Mouse (Mus musculus): ENCODE measurements at regions not wholly inside any gene's neighbourhood (a gene's known extent, or its start where the extent isn't known, plus 50 kb on each side); places are given as distances from the start of the nearest gene placed in this dataset.

DNA sequence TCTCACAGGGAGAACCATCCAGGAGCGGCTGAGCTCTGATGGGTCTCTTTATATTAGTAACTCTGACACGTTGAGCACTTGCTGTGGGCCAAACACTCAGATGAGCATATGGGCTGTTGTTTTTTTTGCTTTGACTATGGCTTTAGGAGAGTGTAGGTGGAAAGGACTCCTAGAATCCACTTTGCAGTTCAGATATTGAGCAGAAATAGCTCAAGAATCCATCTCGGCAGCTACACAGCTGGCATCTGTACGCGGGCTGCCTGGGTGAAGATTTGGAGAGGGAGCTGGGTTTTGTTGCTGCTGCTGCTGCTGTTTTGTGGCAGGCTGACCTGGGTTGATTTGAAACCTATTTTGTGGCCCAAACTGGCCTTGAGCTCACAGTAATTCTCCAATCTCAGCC is 281.0 kb downstream of the Rps24 start:
- WGBS = 89% methylated on average over 5 of the region's 5 CpGs
- no peak for TF ChIP-seq POLR2A (IDR thresholded peaks at IDR 0.05; ENCODE audit: low read depth, low read length)
- TF ChIP-seq CTCF (IDR thresholded peaks at IDR 0.05; ENCODE audit: extremely low read depth, insufficient read length, insufficient replicate concordance, low read depth, low read length) = no peak

DNA sequence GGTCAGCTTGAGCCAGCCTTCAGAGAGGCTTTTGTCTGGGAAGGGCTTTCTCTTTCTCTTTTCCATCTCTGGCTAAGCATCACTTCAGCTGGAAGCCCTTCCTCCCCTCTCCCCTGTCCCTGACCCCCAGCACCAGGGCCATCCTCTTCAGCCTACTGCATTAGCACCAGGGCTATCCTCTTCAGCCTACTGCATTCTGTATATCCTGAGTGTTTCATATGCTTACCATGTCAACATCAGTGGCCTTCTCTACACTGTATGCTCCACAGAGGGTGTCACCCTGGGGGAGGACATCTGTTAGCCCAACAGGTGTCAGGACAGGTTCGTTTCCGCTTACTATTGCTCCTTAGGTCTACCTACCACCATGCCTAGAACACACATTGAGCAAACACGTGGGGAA is 282.5 kb downstream of the Rps24 start:
- WGBS = 50% methylated on average over 3 of the region's 3 CpGs
- H3K27me3 ChIP-seq (ENCODE audit: control insufficient read depth, insufficient read depth, low read length) = no peaks in the 10 kb centered on the region
- no peak overlapping the region for H3K27ac ChIP-seq (ENCODE audit: insufficient read depth, low read depth, low read length)
- no peaks in the 10 kb centered on the region for H3K4me1 ChIP-seq (ENCODE audit: control insufficient read depth, insufficient read depth, insufficient read length, low read length)
- H3K4me3 ChIP-seq (ENCODE audit: low read depth, low read length) = no peak overlapping the region
- TF ChIP-seq POLR2A (IDR thresholded peaks at IDR 0.05; ENCODE audit: low read depth, low read length) = no peak
- TF ChIP-seq CTCF (IDR thresholded peaks at IDR 0.05; ENCODE audit: extremely low read depth, insufficient read length, insufficient replicate concordance, low read depth, low read length) = no peak
- H3K36me3 ChIP-seq (ENCODE audit: control insufficient read depth, insufficient read depth, low read length) = no peaks in the 10 kb centered on the region

More for the DNA sequence above, 281.0 kb downstream of the Rps24 start:
- H3K27ac ChIP-seq (ENCODE audit: insufficient read depth, low read depth, low read length) = no peak overlapping the region
- no peaks in the 10 kb centered on the region for H3K4me1 ChIP-seq (ENCODE audit: control insufficient read depth, insufficient read depth, insufficient read length, low read length)
- no peak overlapping the region for H3K4me3 ChIP-seq (ENCODE audit: low read depth, low read length)
- no peaks in the 10 kb centered on the region for H3K27me3 ChIP-seq (ENCODE audit: control insufficient read depth, insufficient read depth, low read length)
- H3K36me3 ChIP-seq (ENCODE audit: control insufficient read depth, insufficient read depth, low read length) = no peaks in the 10 kb centered on the region

DNA sequence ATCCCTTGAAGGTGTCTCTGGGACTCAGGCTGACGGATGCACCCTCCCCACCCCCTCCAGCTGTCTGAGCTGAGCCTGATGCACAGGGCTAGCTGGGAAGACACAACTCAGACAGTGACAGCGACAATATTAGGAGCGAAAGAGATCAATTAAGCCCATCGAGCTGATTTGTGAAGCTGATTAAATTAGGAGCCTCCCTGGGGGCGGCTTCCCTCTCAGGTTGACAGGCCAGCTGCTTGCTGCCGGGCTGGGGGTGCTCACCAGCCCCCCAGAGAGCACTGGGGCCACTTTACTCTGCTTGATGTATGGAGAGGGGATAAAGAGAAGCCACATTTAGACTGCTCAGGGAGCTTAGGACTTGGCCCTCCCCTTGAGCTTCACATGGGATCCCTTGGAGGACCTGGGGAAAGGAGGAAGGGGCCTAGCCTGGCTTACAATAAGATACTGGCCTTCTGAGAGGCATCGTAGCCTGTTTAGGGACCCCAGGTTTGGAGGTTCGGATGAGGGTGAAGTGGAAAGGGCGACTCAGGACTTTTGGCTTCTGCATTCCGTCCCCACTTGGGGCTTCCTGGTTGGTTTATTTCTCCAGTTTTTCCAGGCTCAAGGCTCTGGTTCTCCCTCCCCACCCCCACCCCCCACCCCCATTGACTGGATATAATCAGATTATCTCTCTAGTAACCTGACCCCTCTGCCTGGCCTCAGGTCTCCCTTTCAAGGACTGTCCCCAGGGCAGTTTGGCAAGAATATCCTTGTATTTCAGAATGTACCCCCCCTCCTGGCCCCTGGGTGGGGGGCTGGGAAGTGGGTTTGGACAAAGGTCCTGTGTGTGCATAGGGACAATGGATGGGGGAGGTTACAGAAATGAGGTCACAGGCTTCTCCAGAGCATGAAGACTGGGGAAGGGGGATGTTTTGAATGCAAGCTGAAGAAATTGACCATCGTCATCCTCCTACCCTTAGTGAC is 283.4 kb downstream of the Rps24 start:
- WGBS = 54% methylated on average over 11 of the region's 11 CpGs
- no peak overlapping the region for H3K4me3 ChIP-seq (ENCODE audit: low read depth, low read length)
- no peaks in the 10 kb centered on the region for H3K36me3 ChIP-seq (ENCODE audit: control insufficient read depth, insufficient read depth, low read length)
- H3K27me3 ChIP-seq (ENCODE audit: control insufficient read depth, insufficient read depth, low read length) = no peaks in the 10 kb centered on the region
- TF ChIP-seq POLR2A (IDR thresholded peaks at IDR 0.05; ENCODE audit: low read depth, low read length) (no peak), CTCF (IDR thresholded peaks at IDR 0.05; ENCODE audit: extremely low read depth, insufficient read length, insufficient replicate concordance, low read depth, low read length) (no peak)
- no peaks in the 10 kb centered on the region for H3K4me1 ChIP-seq (ENCODE audit: control insufficient read depth, insufficient read depth, insufficient read length, low read length)
- H3K27ac ChIP-seq (ENCODE audit: insufficient read depth, low read depth, low read length) = no peak overlapping the region

DNA sequence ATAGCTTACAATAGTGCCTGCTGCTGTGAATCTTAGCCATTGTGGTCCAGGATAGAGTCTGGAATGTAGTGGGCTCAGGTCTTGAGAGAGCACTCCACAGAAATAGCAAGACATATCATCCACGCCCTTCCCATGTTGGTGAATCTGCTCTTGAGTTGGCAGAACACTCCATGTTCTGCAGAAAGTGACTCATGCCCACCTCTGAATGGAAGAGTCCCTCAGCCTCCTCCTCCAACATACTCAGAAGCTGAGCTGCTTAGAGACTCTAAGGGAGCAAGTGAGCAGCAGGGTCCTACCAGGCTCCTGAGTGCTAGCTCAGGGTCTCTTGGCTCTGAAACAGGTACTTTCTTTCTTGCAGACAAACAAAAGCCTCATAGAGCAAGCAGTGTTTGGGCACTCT is 284.7 kb downstream of the Rps24 start:
- Histone ChIP-seq H3K27me3 (ENCODE audit: control insufficient read depth, insufficient read depth, low read length) (no peaks in the 10 kb centered on the region), H3K36me3 (ENCODE audit: control insufficient read depth, insufficient read depth, low read length) (no peaks in the 10 kb centered on the region), H3K4me1 (ENCODE audit: control insufficient read depth, insufficient read depth, insufficient read length, low read length) (no peaks in the 10 kb centered on the region), H3K27ac (ENCODE audit: insufficient read depth, low read depth, low read length) (no peak overlapping the region), H3K4me3 (ENCODE audit: low read depth, low read length) (no peak overlapping the region)
- TF ChIP-seq POLR2A (IDR thresholded peaks at IDR 0.05; ENCODE audit: low read depth, low read length) = no peak
- no peak for TF ChIP-seq CTCF (IDR thresholded peaks at IDR 0.05; ENCODE audit: extremely low read depth, insufficient read length, insufficient replicate concordance, low read depth, low read length)
- WGBS = 61% methylated on average over 1 of the region's 1 CpGs

GRCm38 (mm10) chr14:24772129-24772528 is 285.2 kb downstream of the Rps24 start:
- no peaks in the 10 kb centered on the region for H3K4me1 ChIP-seq (ENCODE audit: control insufficient read depth, insufficient read depth, insufficient read length, low read length)
- 64% methylated on average over 4 of the region's 4 CpGs for WGBS
- H3K4me3 ChIP-seq (ENCODE audit: low read depth, low read length) = no peak overlapping the region
- no peak for TF ChIP-seq CTCF (IDR thresholded peaks at IDR 0.05; ENCODE audit: extremely low read depth, insufficient read length, insufficient replicate concordance, low read depth, low read length)
- no peak for TF ChIP-seq POLR2A (IDR thresholded peaks at IDR 0.05; ENCODE audit: low read depth, low read length)
- no peaks in the 10 kb centered on the region for H3K36me3 ChIP-seq (ENCODE audit: control insufficient read depth, insufficient read depth, low read length)
- H3K27me3 ChIP-seq (ENCODE audit: control insufficient read depth, insufficient read depth, low read length) = no peaks in the 10 kb centered on the region
- no peak overlapping the region for H3K27ac ChIP-seq (ENCODE audit: insufficient read depth, low read depth, low read length)

DNA sequence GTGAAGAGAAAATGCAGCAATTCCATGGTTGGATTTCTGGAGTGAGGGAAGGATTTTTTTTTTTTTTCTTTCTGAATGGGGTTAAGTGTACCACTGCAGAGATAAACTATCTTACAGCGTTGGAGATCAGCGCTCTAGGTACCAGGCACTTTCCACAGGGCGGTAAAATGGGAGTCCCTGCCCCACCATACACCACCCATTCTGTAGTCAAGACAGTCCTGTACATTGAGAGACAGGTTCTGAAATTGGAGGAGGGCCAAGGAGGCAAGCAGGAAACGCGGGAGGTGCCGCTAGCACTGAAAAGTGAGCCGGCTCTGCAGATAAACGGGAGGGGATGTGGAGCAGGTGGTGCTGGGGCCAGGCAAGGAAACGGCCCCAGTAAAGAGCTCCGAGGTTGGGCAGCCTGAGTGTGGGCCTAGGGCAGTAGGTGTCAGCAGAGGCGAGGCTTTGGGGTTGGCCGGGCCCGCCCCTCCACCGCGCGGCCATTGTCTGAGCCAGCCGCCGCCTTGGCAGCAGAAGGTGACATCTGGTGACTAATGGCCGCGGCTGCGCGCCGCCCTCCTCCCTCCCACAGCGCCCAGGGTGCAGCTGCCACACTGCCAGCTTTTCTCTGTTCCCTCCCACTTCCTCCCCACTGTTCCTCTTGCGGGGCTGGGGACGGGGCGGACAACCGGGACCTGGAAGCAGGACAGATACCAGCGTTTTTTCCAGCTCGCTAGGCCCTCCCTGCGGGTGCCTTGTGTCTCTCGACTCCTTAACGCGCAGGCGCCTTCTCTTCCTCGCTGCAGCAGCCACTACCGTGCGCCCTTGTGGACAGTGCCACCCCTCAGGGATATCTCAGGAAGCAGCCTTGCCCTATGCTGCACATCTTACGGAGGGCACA is 292.1 kb downstream of the Rps24 start:
- no peaks in the 10 kb centered on the region for H3K27me3 ChIP-seq (ENCODE audit: control insufficient read depth, insufficient read depth, low read length)
- TF ChIP-seq CTCF (IDR thresholded peaks at IDR 0.05; ENCODE audit: extremely low read depth, insufficient read length, insufficient replicate concordance, low read depth, low read length) = no peak
- no peak; the same call in 1 of the 2 replicates for TF ChIP-seq POLR2A (IDR thresholded peaks at IDR 0.05; ENCODE audit: low read depth, low read length)

More for the DNA sequence above, 292.1 kb downstream of the Rps24 start:
- H3K4me1 ChIP-seq (ENCODE audit: control insufficient read depth, insufficient read depth, insufficient read length, low read length) = peaks cover 6% of the 10 kb centered on the region; the same call in 1 of the 2 replicates
- H3K27ac ChIP-seq (ENCODE audit: insufficient read depth, low read depth, low read length) = peak overlapping the region; percentile 30
- H3K4me3 ChIP-seq (ENCODE audit: low read depth, low read length) = peak overlapping the region; percentile 63
- no peaks in the 10 kb centered on the region for H3K36me3 ChIP-seq (ENCODE audit: control insufficient read depth, insufficient read depth, low read length)
- WGBS = under 1% methylated on average over 39 of the region's 39 CpGs

Data from small intestine, adult 2 months (tissue).